Comparison of ENCODE assay signal across 8 mouse cellular contexts in genomic region chr9:88522569-88523334, GRCm38 (mm10). TPM values are rescaled to one million over a fixed set of nuclear protein-coding genes. Genes with fewer than 3 reads are reported as not detected.
DNase-seq lines count a peak whose midpoint lies in the region; ATAC-seq lines count a peak whose summit lies in the region.

No protein-coding gene starts in this region.

- peak; percentile 91 for ATAC-seq in inflammation-experienced regulatory T-cells, adult 6 months
- ATAC-seq in megakaryocyte-erythroid progenitor cell, adult 5-6 weeks (replicated peaks; ENCODE audit: low FRiP score, low TSS enrichment, poor library complexity, severe bottlenecking), result peak; percentile 84

- intact Hi-C loops in gastrocnemius, postnatal 14 days (cut with DNase I; ENCODE audit: low total_unique reads), result no loop called here
- intact Hi-C loops in left cerebral cortex, postnatal 10 days (cut with DNase I), result loop anchor here (2.0 kb wide), 1 partner anchor 40 kb away; the partner anchor contains the start of gene Syncrip

- peak; percentile 97 for DNase-seq in adipocyte (ENCODE audit: low spot score)
- DNase-seq in embryo, embryonic 10 days (ENCODE audit: low spot score), result peak; percentile 99
- DNase-seq in gastrocnemius, postnatal 14 days, result peak; percentile 98
- DNase-seq in left cerebral cortex, postnatal 10 days (ENCODE audit: extremely low spot score in 1 of 2, low spot score in 2 of 2), result peak; percentile 97
- DNase-seq in right cerebral cortex, postnatal 25 days, result peak; percentile 94
- DNase-seq in urinary bladder, postnatal 4 days (ENCODE audit: low spot score in 2 of 2), result peak; percentile 95 to 98

RNA-seq across cellular contexts. Expression of gene Zfp949, which starts 25.1 kb away (rescaled TPM):
- total RNA-seq in gastrocnemius, postnatal 14 days (2021), result 1 to 10 TPM; 6.1 to 6.4 TPM
- polyA plus RNA-seq in inflammation-experienced regulatory T-cells, adult 6 months (2017; shearing (Covaris generic)), result 10 to 100 TPM in 2 of 3 experiments, 1 to 10 TPM in 1; 9.8 to 16.3 (median 16.3) TPM
- total RNA-seq in left cerebral cortex, postnatal 10 days (2021), result 10 to 100 TPM; 20.1 to 23.4 TPM
- total RNA-seq in megakaryocyte-erythroid progenitor cell, adult 5-6 weeks (2014; fragmentation: Nextera tagmentation), result 8.7 and 11.2 TPM in 2 replicates
- total RNA-seq in megakaryocyte-erythroid progenitor cell, adult 5-6 weeks (2017), result 9.9 and 11.4 TPM in 2 replicates

RNA-seq across cellular contexts. Expression of gene Syncrip, which starts 40.4 kb away (rescaled TPM):
- 10 to 100 TPM; 43.7 to 56.5 TPM for total RNA-seq in gastrocnemius, postnatal 14 days (2021)
- polyA plus RNA-seq in inflammation-experienced regulatory T-cells, adult 6 months (2017; shearing (Covaris generic)), result 100 to 1,000 TPM; 101 to 143 (median 101) TPM
- total RNA-seq in left cerebral cortex, postnatal 10 days (2021), result 10 to 100 TPM; 85.5 to 93.1 TPM
- total RNA-seq in megakaryocyte-erythroid progenitor cell, adult 5-6 weeks (2014; fragmentation: Nextera tagmentation), result 201 and 242 TPM in 2 replicates
- total RNA-seq in megakaryocyte-erythroid progenitor cell, adult 5-6 weeks (2017), result 352 and 418 TPM in 2 replicates

RNA-seq across cellular contexts. Expression of gene Trim43a, which starts 57.9 kb away (rescaled TPM):
- under 1 TPM in 1 of 2 experiments, not detected in 1; 0.27 TPM for total RNA-seq in gastrocnemius, postnatal 14 days (2021)
- polyA plus RNA-seq in inflammation-experienced regulatory T-cells, adult 6 months (2017; shearing (Covaris generic)), result not detected
- 1 to 10 TPM in 1 of 2 experiments, under 1 TPM in 1; 0.53 to 1.5 TPM for total RNA-seq in left cerebral cortex, postnatal 10 days (2021)
- not detected in 2 replicates for total RNA-seq in megakaryocyte-erythroid progenitor cell, adult 5-6 weeks (2014; fragmentation: Nextera tagmentation)
- not detected in 2 replicates for total RNA-seq in megakaryocyte-erythroid progenitor cell, adult 5-6 weeks (2017)

Comparison
In these comparisons a context has a peak if more than half of its experiments do, and no peak if none do; other contexts are left out.
1. Peak in every context shown above with its lines: DNase-seq and ATAC-seq.